Mouse (Mus musculus) heart, adult 18-20 months (tissue): ENCODE measurements around the gene Astn1. TPM values are rescaled to one million over a fixed set of nuclear protein-coding genes. Genes with fewer than 3 reads are reported as not detected.

Experiments used
- DNase-seq, 2 experiments: peaks; one replicate each; pipeline ENCODE4 v3.0.0; 2021 to 2022; ENCODE audit warnings: mixed read lengths in 1 of 2
- total RNA-seq, 2 experiments: library from RNA; stranded (reverse); gene quantifications; 2 replicates each; pipeline ENCODE4 v1.2.3; 2021

The Astn1 gene
- total RNA-seq, 2 experiments from 2014 or later, result 0.46 to 1.1 TPM

GRCm38 (mm10) chr1:158632935-158633334, 270.9 kb downstream of the Astn1 start:
- no peak for DNase-seq

GRCm38 (mm10) chr1:158633441-158633840, 271.4 kb downstream of the Astn1 start:
- no peak for DNase-seq

- no peak for DNase-seq
Measured at GRCm38 (mm10) chr1:158641306-158641705, 279.2 kb downstream of the Astn1 start.

- no peak for DNase-seq
Measured at GRCm38 (mm10) chr1:158642247-158642646, 280.2 kb downstream of the Astn1 start.

GRCm38 (mm10) chr1:158652799-158653198, 290.7 kb downstream of the Astn1 start:
- DNase-seq, result no peak

GRCm38 (mm10) chr1:158653808-158654520, 291.9 kb downstream of the Astn1 start:
- peak; percentile 2 to 32 for DNase-seq

GRCm38 (mm10) chr1:158654571-158655205, 292.6 kb downstream of the Astn1 start:
- DNase-seq, result no peak

GRCm38 (mm10) chr1:158656986-158657385, 294.9 kb downstream of the Astn1 start:
- no peak for DNase-seq

- no peak for DNase-seq
Measured at GRCm38 (mm10) chr1:158666001-158666400, 303.9 kb downstream of the Astn1 start.

- peak; percentile 37 to 70 for DNase-seq
Measured at GRCm38 (mm10) chr1:158669971-158670592, 308.0 kb downstream of the Astn1 start.

GRCm38 (mm10) chr1:158687726-158688125, 325.7 kb downstream of the Astn1 start:
- DNase-seq, result no peak

- no peak for DNase-seq
Measured at GRCm38 (mm10) chr1:158697423-158697822, 335.4 kb downstream of the Astn1 start.

GRCm38 (mm10) chr1:158697859-158698569, 335.9 kb downstream of the Astn1 start:
- no peak for DNase-seq

GRCm38 (mm10) chr1:158699276-158699675, 337.2 kb downstream of the Astn1 start:
- no peak for DNase-seq

GRCm38 (mm10) chr1:158700147-158700546, 338.1 kb downstream of the Astn1 start:
- no peak for DNase-seq

- DNase-seq, result no peak
Measured at GRCm38 (mm10) chr1:158701336-158701735, 339.3 kb downstream of the Astn1 start.

- DNase-seq, result peak; percentile 11 to 32
Measured at GRCm38 (mm10) chr1:158713301-158714095, 351.4 kb downstream of the Astn1 start.

- no peak for DNase-seq
Measured at GRCm38 (mm10) chr1:158732868-158733496, 370.9 kb downstream of the Astn1 start.

GRCm38 (mm10) chr1:158739132-158739919, 377.3 kb downstream of the Astn1 start:
- DNase-seq, result peak; percentile 61 to 72

- no peak for DNase-seq
Measured at GRCm38 (mm10) chr1:158740161-158740766, 378.2 kb downstream of the Astn1 start.
